Mouse (Mus musculus) CH12.LX (cell line): ENCODE results near the gene Pdhb.

ENCODE experiments used
- SIN3A ChIP-seq: IDR thresholded peaks from 2 replicates; pipeline ENCODE4 v1.6.1; 2012; ENCODE audit warnings: low read length, improper control_type of control experiment, inconsistent platforms
- USF1 ChIP-seq: IDR thresholded peaks from 2 replicates; pipeline ENCODE4 v1.6.1; 2014; ENCODE audit warnings: low read depth, mild to moderate bottlenecking, inconsistent platforms, low read length, improper control_type of control experiment

DNA sequence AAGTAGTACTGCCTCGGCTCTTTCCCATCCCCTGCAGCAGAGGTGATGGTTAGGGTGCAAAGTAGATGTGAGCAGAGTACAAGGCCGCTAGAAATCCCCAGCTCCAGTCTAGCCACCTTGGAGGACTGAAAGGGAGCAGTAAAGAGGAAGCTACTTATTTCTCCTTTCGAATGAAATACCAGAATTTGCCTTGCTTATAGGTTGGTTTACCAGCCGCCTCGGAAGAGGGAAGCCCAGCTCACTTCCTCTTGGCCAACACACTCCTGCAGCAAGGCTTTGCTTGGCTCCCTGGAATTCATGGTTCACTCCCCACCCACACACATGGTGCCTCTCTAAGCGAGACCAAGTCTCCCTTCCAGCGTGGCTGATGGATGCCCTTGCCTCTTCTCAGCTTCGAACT lies 40.0 kb downstream of the Pdhb start:
- TF ChIP-seq USF1 (no peak), SIN3A (no peak)
